Mouse (Mus musculus) kidney, embryonic 14.5 days (tissue): ENCODE measurements around the gene Jtb. TPM values are rescaled to one million over a fixed set of nuclear protein-coding genes. Genes with fewer than 3 reads are reported as not detected.

Experiments
- ATAC-seq: fragments of 200-750 bp; cut with Nextera tagmentation; 2 replicates; pipeline ENCODE4 v1.8.0; 2017; ENCODE audit warnings: moderate number of reproducible peaks, mild to moderate bottlenecking, moderate TSS enrichment, moderate library complexity; ENCODE audit not compliant: low FRiP score, low TSS enrichment
- H3K27ac ChIP-seq: fragments of 300-500 bp; sonication (generic); 2 replicates; pipeline ENCODE4 v1.5.1; 2014; ENCODE audit warnings: low read depth, mild to moderate bottlenecking, low read length, moderate library complexity, mixed read lengths
- H3K27me3 ChIP-seq: fragments of 300-500 bp; sonication (generic); 2 replicates; pipeline ENCODE4 v1.6.1; 2014; ENCODE audit warnings: mild to moderate bottlenecking, low read length; ENCODE audit not compliant: control insufficient read depth, insufficient read depth
- H3K36me3 ChIP-seq: fragments of 300-500 bp; sonication (generic); 2 replicates; pipeline ENCODE4 v1.6.1; 2014; ENCODE audit warnings: low read length, mixed read lengths; ENCODE audit not compliant: control insufficient read depth, insufficient read depth
- H3K4me1 ChIP-seq: fragments of 300-500 bp; sonication (generic); 2 replicates; pipeline ENCODE4 v1.6.1; 2014; ENCODE audit warnings: low read length, mixed read lengths; ENCODE audit not compliant: control insufficient read depth, insufficient read depth
- H3K4me2 ChIP-seq: fragments of 300-500 bp; sonication (generic); replicated peaks from 2 replicates; pipeline ENCODE4 v1.6.1; 2014; ENCODE audit warnings: low read depth, mild to moderate bottlenecking, low read length
- H3K4me3 ChIP-seq: fragments of 300-500 bp; sonication (generic); 2 replicates; pipeline ENCODE4 v1.5.1; 2014; ENCODE audit warnings: mild to moderate bottlenecking, low read length
- H3K9ac ChIP-seq: fragments of 300-500 bp; sonication (generic); 2 replicates; pipeline ENCODE4 v1.6.1; 2014; ENCODE audit warnings: low read depth, mild to moderate bottlenecking, low read length, moderate library complexity
- H3K9me3 ChIP-seq: fragments of 300-500 bp; sonication (generic); 2 replicates; pipeline ENCODE4 v1.6.1; 2016; ENCODE audit warnings: low read length; ENCODE audit not compliant: control insufficient read depth
- whole genome bisulfite sequencing: fragments of 180-500 bp; shearing (Covaris S2); extraction: QIAGEN DNeasy Blood & Tissue Kit; methylation state at CpG from one replicate; pipeline ENCODE4 v1.1.7; 2014; 5-methylcytosine and 5-hydroxymethylcytosine counted together
- polyA plus RNA-seq: library from polyadenylated mRNA; unstranded; fragments of >200 nt; fragmentation: Nextera tagmentation; extraction: Ambion mirVana; gene quantifications from 2 replicates; pipeline ENCODE4 v1.2.1, GENCODE M21; 2014

The Jtb gene
- 109 and 123 TPM in 2 replicates for polyA plus RNA-seq

GRCm38 (mm10) chr3:90231507-90232333 lies at the start of gene Jtb:
Gene Jtb (plus strand): TSS chr3:90231597.
- peaks cover 28% of the 10 kb centered on the region for H3K36me3 ChIP-seq
- H3K9me3 ChIP-seq, result no peaks in the 10 kb centered on the region
- H3K4me2 ChIP-seq, result peak within 1 kb of the TSS; percentile 53
- peak within 1 kb of the TSS; percentile 86 for H3K9ac ChIP-seq
- ATAC-seq, result peak; percentile 96
- H3K4me3 ChIP-seq, result peak within 1 kb of the TSS; percentile 69
- WGBS, result under 1% methylated on average over 61 of the region's 61 CpGs
- 0 out of 2 replicates have a peak, but pooled peaks cover 3% of the 10 kb centered on the region for H3K4me1 ChIP-seq
- no peaks in the 10 kb centered on the region for H3K27me3 ChIP-seq
- H3K27ac ChIP-seq, result peak within 1 kb of the TSS; percentile 92

DNA sequence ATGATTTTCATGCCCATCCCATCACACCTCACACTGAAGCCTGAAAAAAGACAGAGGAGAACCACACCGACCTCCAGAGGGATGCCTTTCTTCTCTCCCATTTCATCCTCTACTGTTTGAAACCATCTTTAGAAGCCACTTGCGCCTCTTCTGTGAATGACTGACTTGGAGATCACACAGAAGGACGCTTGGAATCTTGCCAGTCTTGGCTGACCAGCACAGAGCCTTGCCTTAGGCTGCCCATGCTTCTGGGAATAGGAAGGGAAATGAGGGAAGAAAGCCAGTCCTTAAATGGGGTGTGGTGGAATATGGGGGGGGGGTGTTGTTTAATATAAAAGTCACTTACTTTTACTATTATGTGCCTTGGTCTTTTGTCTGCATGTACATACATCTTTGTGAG lies 47.8 kb upstream of the Jtb start:
- no peak overlapping the region for H3K4me2 ChIP-seq
- no peaks in the 10 kb centered on the region for H3K9me3 ChIP-seq
- H3K27me3 ChIP-seq, result no peaks in the 10 kb centered on the region
- H3K27ac ChIP-seq, result no peak overlapping the region
- no peak overlapping the region for H3K4me3 ChIP-seq
- WGBS, result 76% methylated on average over 3 of the region's 3 CpGs
- no peaks in the 10 kb centered on the region for H3K4me1 ChIP-seq
- no peaks in the 10 kb centered on the region for H3K36me3 ChIP-seq
- no peak overlapping the region for H3K9ac ChIP-seq
- no peak for ATAC-seq

GRCm38 (mm10) chr3:90190859-90191510 lies 40.4 kb upstream of the Jtb start:
- Histone ChIP-seq H3K4me3 (no peak overlapping the region), H3K9me3 (no peaks in the 10 kb centered on the region), H3K4me1 (no peaks in the 10 kb centered on the region), H3K4me2 (no peak overlapping the region), H3K36me3 (no peaks in the 10 kb centered on the region), H3K9ac (no peak overlapping the region), H3K27ac (no peak overlapping the region), H3K27me3 (no peaks in the 10 kb centered on the region)
- 78% methylated on average over 11 of the region's 11 CpGs for WGBS
- no peak for ATAC-seq

GRCm38 (mm10) chr3:90194759-90195158 lies 36.6 kb upstream of the Jtb start:
- H3K36me3 ChIP-seq, result no peaks in the 10 kb centered on the region
- no peak overlapping the region for H3K4me3 ChIP-seq
- H3K4me1 ChIP-seq, result no peaks in the 10 kb centered on the region
- no peaks in the 10 kb centered on the region for H3K27me3 ChIP-seq
- H3K27ac ChIP-seq, result no peak overlapping the region
- WGBS, result 45% methylated on average over 4 of the region's 4 CpGs
- no peaks in the 10 kb centered on the region for H3K9me3 ChIP-seq
- no peak overlapping the region for H3K9ac ChIP-seq
- ATAC-seq, result no peak
- H3K4me2 ChIP-seq, result no peak overlapping the region

DNA sequence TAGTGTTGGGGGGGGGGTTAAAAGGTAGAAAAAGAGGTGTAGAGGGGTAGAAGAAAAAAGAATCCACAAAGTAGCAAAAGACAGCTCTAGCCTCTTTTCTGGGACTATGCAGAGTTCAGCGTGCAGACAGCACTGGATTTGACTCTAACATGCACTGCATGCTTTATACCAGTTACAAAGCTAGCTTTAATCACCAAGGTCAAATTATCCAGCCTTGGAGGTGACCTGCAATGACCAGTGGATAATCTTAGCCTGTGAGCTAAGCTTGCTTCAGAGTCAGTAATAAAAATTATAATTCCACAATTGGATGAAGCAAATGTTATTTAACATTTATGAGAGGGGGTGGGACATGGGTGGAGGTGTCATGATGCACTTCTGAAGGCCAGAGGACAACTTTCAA lies 35.8 kb upstream of the Jtb start:
- 84% methylated on average over 1 of the region's 1 CpGs for WGBS

GRCm38 (mm10) chr3:90197548-90197947 lies 33.8 kb upstream of the Jtb start:
- Histone ChIP-seq H3K27ac (no peak overlapping the region), H3K4me1 (no peaks in the 10 kb centered on the region), H3K9me3 (no peaks in the 10 kb centered on the region), H3K4me3 (no peak overlapping the region), H3K36me3 (no peaks in the 10 kb centered on the region), H3K27me3 (no peaks in the 10 kb centered on the region), H3K4me2 (no peak overlapping the region), H3K9ac (no peak overlapping the region)
- ATAC-seq, result no peak
- 79% methylated on average over 1 of the region's 1 CpGs for WGBS

More for the DNA sequence above, 35.8 kb upstream of the Jtb start:
- Histone ChIP-seq H3K27ac (no peak overlapping the region), H3K36me3 (no peaks in the 10 kb centered on the region), H3K4me1 (no peaks in the 10 kb centered on the region), H3K27me3 (no peaks in the 10 kb centered on the region), H3K9me3 (no peaks in the 10 kb centered on the region), H3K4me3 (no peak overlapping the region), H3K9ac (no peak overlapping the region), H3K4me2 (no peak overlapping the region)
- no peak for ATAC-seq

- Histone ChIP-seq H3K9me3 (no peaks in the 10 kb centered on the region), H3K4me2 (no peak overlapping the region), H3K9ac (no peak overlapping the region), H3K36me3 (peaks cover 5% of the 10 kb centered on the region), H3K4me1 (no peaks in the 10 kb centered on the region), H3K27me3 (no peaks in the 10 kb centered on the region), H3K27ac (no peak overlapping the region), H3K4me3 (no peak overlapping the region)
- 34% methylated on average over 1 of the region's 1 CpGs for WGBS
- ATAC-seq, result no peak; the same call in 1 of the 2 replicates
Measured at GRCm38 (mm10) chr3:90202884-90203283, 28.5 kb upstream of the Jtb start.

- no peak overlapping the region for H3K4me2 ChIP-seq
- WGBS, result 80% methylated on average over 5 of the region's 5 CpGs
- H3K27ac ChIP-seq, result no peak overlapping the region
- no peak overlapping the region for H3K4me3 ChIP-seq
- ATAC-seq, result no peak
- H3K36me3 ChIP-seq, result peaks cover 12% of the 10 kb centered on the region
- H3K27me3 ChIP-seq, result no peaks in the 10 kb centered on the region
- no peak overlapping the region for H3K9ac ChIP-seq
- H3K4me1 ChIP-seq, result no peaks in the 10 kb centered on the region
- no peaks in the 10 kb centered on the region for H3K9me3 ChIP-seq
Measured at GRCm38 (mm10) chr3:90203619-90204018, 27.8 kb upstream of the Jtb start.

DNA sequence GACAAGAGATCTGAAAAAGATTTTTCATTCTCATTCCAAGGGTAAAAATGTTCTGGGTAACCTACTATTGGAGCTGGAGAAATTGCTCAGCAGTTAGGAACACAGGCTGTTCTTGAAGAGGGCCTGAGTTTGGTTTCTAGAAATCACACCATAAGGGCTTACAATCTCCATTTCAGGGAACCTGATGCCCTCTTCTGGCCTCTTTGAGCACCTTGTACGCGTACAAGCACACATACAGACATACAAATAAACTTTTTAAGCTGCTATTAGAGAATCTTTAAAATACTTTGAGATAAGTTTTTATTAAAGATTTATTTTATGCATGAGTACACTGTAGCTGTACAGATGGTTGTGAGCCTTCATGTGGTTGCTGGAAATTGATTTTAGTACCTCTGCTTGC lies 26.8 kb upstream of the Jtb start:
- no peak overlapping the region for H3K4me2 ChIP-seq
- no peak overlapping the region for H3K27ac ChIP-seq
- no peaks in the 10 kb centered on the region for H3K4me1 ChIP-seq
- WGBS, result 92% methylated on average over 2 of the region's 2 CpGs
- no peaks in the 10 kb centered on the region for H3K9me3 ChIP-seq
- H3K36me3 ChIP-seq, result peaks cover 22% of the 10 kb centered on the region
- no peaks in the 10 kb centered on the region for H3K27me3 ChIP-seq
- H3K4me3 ChIP-seq, result no peak overlapping the region
- no peak for ATAC-seq
- H3K9ac ChIP-seq, result no peak overlapping the region
